Mouse (Mus musculus): ENCODE results near the gene Frs2. TPM values are rescaled to one million over a fixed set of nuclear protein-coding genes. Genes with fewer than 3 reads are reported as not detected.

The Frs2 gene
- polyA plus RNA-seq, 1 experiment: 21.1 TPM

- 0 out of 2 replicates have a peak, but pooled peaks cover 3% of the 10 kb centered on the region for H3K36me3 ChIP-seq (ENCODE audit: control insufficient read depth, insufficient read depth, low read length)
- no peak overlapping the region for H3K4me3 ChIP-seq (ENCODE audit: control insufficient read depth, insufficient read depth, low read length)
- H3K27ac ChIP-seq (ENCODE audit: control insufficient read depth, insufficient read depth, low read length): no peak overlapping the region
- peaks cover 27% of the 10 kb centered on the region for H3K4me1 ChIP-seq (replicated peaks; ENCODE audit: control insufficient read depth, insufficient read depth, low read length)
- no peaks in the 10 kb centered on the region for H3K27me3 ChIP-seq (ENCODE audit: control insufficient read depth, insufficient read depth, low read length)
- no peak for DNase-seq
- TF ChIP-seq POLR2A (IDR thresholded peaks at IDR 0.05; ENCODE audit: control insufficient read depth, extremely low read depth, insufficient read depth, low read length, poor library complexity) (no peak), CTCF (IDR thresholded peaks at IDR 0.05; ENCODE audit: borderline replicate concordance, control insufficient read depth, extremely low read depth, insufficient read depth, low read length, poor library complexity) (no peak)
Observed at GRCm38 (mm10) chr10:117103854-117104598, 44.3 kb downstream of the Frs2 start.

GRCm38 (mm10) chr10:117100175-117100574 lies 48.2 kb downstream of the Frs2 start:
- no peak for DNase-seq
- Histone ChIP-seq H3K27me3 (ENCODE audit: control insufficient read depth, insufficient read depth, low read length) (no peaks in the 10 kb centered on the region), H3K4me3 (ENCODE audit: control insufficient read depth, insufficient read depth, low read length) (no peak overlapping the region), H3K4me1 (replicated peaks; ENCODE audit: control insufficient read depth, insufficient read depth, low read length) (peaks cover 9% of the 10 kb centered on the region), H3K27ac (ENCODE audit: control insufficient read depth, insufficient read depth, low read length) (no peak overlapping the region), H3K36me3 (ENCODE audit: control insufficient read depth, insufficient read depth, low read length) (0 out of 2 replicates have a peak, but pooled peaks cover 3% of the 10 kb centered on the region)
- TF ChIP-seq POLR2A (IDR thresholded peaks at IDR 0.05; ENCODE audit: control insufficient read depth, extremely low read depth, insufficient read depth, low read length, poor library complexity) (no peak), CTCF (IDR thresholded peaks at IDR 0.05; ENCODE audit: borderline replicate concordance, control insufficient read depth, extremely low read depth, insufficient read depth, low read length, poor library complexity) (no peak)
- WGBS: 85% methylated on average over 5 of the region's 5 CpGs

GRCm38 (mm10) chr10:117097116-117097698 lies 51.1 kb downstream of the Frs2 start:
- Histone ChIP-seq H3K4me1 (replicated peaks; ENCODE audit: control insufficient read depth, insufficient read depth, low read length) (no peaks in the 10 kb centered on the region), H3K36me3 (ENCODE audit: control insufficient read depth, insufficient read depth, low read length) (0 out of 2 replicates have a peak, but pooled peaks cover 3% of the 10 kb centered on the region), H3K27me3 (ENCODE audit: control insufficient read depth, insufficient read depth, low read length) (no peaks in the 10 kb centered on the region), H3K27ac (ENCODE audit: control insufficient read depth, insufficient read depth, low read length) (no peak overlapping the region), H3K4me3 (ENCODE audit: control insufficient read depth, insufficient read depth, low read length) (no peak overlapping the region)
- no peak for DNase-seq
- TF ChIP-seq POLR2A (IDR thresholded peaks at IDR 0.05; ENCODE audit: control insufficient read depth, extremely low read depth, insufficient read depth, low read length, poor library complexity) (no peak), CTCF (IDR thresholded peaks at IDR 0.05; ENCODE audit: borderline replicate concordance, control insufficient read depth, extremely low read depth, insufficient read depth, low read length, poor library complexity) (no peak)
- WGBS: 95% methylated on average over 2 of the region's 2 CpGs

GRCm38 (mm10) chr10:117096096-117096495 lies 52.2 kb downstream of the Frs2 start:
- no peak for DNase-seq
- Histone ChIP-seq H3K4me3 (ENCODE audit: control insufficient read depth, insufficient read depth, low read length) (no peak overlapping the region), H3K27me3 (ENCODE audit: control insufficient read depth, insufficient read depth, low read length) (no peaks in the 10 kb centered on the region), H3K36me3 (ENCODE audit: control insufficient read depth, insufficient read depth, low read length) (0 out of 2 replicates have a peak, but pooled peaks cover 3% of the 10 kb centered on the region), H3K27ac (ENCODE audit: control insufficient read depth, insufficient read depth, low read length) (no peak overlapping the region), H3K4me1 (replicated peaks; ENCODE audit: control insufficient read depth, insufficient read depth, low read length) (no peaks in the 10 kb centered on the region)
- no peak for TF ChIP-seq CTCF (IDR thresholded peaks at IDR 0.05; ENCODE audit: borderline replicate concordance, control insufficient read depth, extremely low read depth, insufficient read depth, low read length, poor library complexity)
- no peak for TF ChIP-seq POLR2A (IDR thresholded peaks at IDR 0.05; ENCODE audit: control insufficient read depth, extremely low read depth, insufficient read depth, low read length, poor library complexity)
- 99% methylated on average over 6 of the region's 6 CpGs for WGBS

- H3K4me1 ChIP-seq (replicated peaks; ENCODE audit: control insufficient read depth, insufficient read depth, low read length): no peaks in the 10 kb centered on the region
- no peak for DNase-seq
- TF ChIP-seq CTCF (IDR thresholded peaks at IDR 0.05; ENCODE audit: borderline replicate concordance, control insufficient read depth, extremely low read depth, insufficient read depth, low read length, poor library complexity): no peak
- TF ChIP-seq POLR2A (IDR thresholded peaks at IDR 0.05; ENCODE audit: control insufficient read depth, extremely low read depth, insufficient read depth, low read length, poor library complexity): no peak
- no peak overlapping the region for H3K27ac ChIP-seq (ENCODE audit: control insufficient read depth, insufficient read depth, low read length)
- H3K4me3 ChIP-seq (ENCODE audit: control insufficient read depth, insufficient read depth, low read length): no peak overlapping the region
- 93% methylated on average over 15 of the region's 15 CpGs for WGBS
- 0 out of 2 replicates have a peak, but pooled peaks cover 3% of the 10 kb centered on the region for H3K36me3 ChIP-seq (ENCODE audit: control insufficient read depth, insufficient read depth, low read length)
- H3K27me3 ChIP-seq (ENCODE audit: control insufficient read depth, insufficient read depth, low read length): no peaks in the 10 kb centered on the region
Observed at GRCm38 (mm10) chr10:117094504-117095329, 53.6 kb downstream of the Frs2 start.

- 79% methylated on average over 4 of the region's 4 CpGs for WGBS
- no peaks in the 10 kb centered on the region for H3K27me3 ChIP-seq (ENCODE audit: control insufficient read depth, insufficient read depth, low read length)
- H3K36me3 ChIP-seq (ENCODE audit: control insufficient read depth, insufficient read depth, low read length): no peaks in the 10 kb centered on the region; the same call in 1 of the 2 replicates
- TF ChIP-seq POLR2A (IDR thresholded peaks at IDR 0.05; ENCODE audit: control insufficient read depth, extremely low read depth, insufficient read depth, low read length, poor library complexity) (no peak), CTCF (IDR thresholded peaks at IDR 0.05; ENCODE audit: borderline replicate concordance, control insufficient read depth, extremely low read depth, insufficient read depth, low read length, poor library complexity) (no peak)
- H3K4me3 ChIP-seq (ENCODE audit: control insufficient read depth, insufficient read depth, low read length): no peak overlapping the region
- DNase-seq: no peak
- no peaks in the 10 kb centered on the region for H3K4me1 ChIP-seq (replicated peaks; ENCODE audit: control insufficient read depth, insufficient read depth, low read length)
- H3K27ac ChIP-seq (ENCODE audit: control insufficient read depth, insufficient read depth, low read length): no peak overlapping the region
Observed at GRCm38 (mm10) chr10:117089628-117090027, 58.7 kb downstream of the Frs2 start.
